Mouse (Mus musculus): ENCODE results near the gene Tekt5.

Gene Tekt5

GRCm38 (mm10) chr16:10336454-10337421 is 58.6 kb downstream of the Tekt5 start:
- ATAC-seq (ENCODE audit: low TSS enrichment): no peak

- ATAC-seq (ENCODE audit: low TSS enrichment): no peak
These were observed 59.3 kb downstream of the Tekt5 start for GRCm38 (mm10) chr16:10335953-10336352.

- ATAC-seq (ENCODE audit: low TSS enrichment): no peak
These were observed 62.6 kb downstream of the Tekt5 start for GRCm38 (mm10) chr16:10332732-10333131.

GRCm38 (mm10) chr16:10330586-10331495 is 64.4 kb downstream of the Tekt5 start:
- no peak for ATAC-seq (ENCODE audit: low TSS enrichment)

GRCm38 (mm10) chr16:10327563-10328333 is 67.5 kb downstream of the Tekt5 start:
- ATAC-seq (ENCODE audit: low TSS enrichment): no peak

- ATAC-seq (ENCODE audit: low TSS enrichment): no peak
These were observed 75.2 kb downstream of the Tekt5 start for GRCm38 (mm10) chr16:10319914-10320569.

- no peak for ATAC-seq (ENCODE audit: low TSS enrichment)
These were observed 78.1 kb downstream of the Tekt5 start for GRCm38 (mm10) chr16:10317197-10317544.

- ATAC-seq (ENCODE audit: low TSS enrichment): no peak
These were observed 78.6 kb downstream of the Tekt5 start for GRCm38 (mm10) chr16:10316493-10317196.

- peak; percentile 34; the same call in 1 of the 2 replicates for ATAC-seq (ENCODE audit: low TSS enrichment)
These were observed 81.6 kb downstream of the Tekt5 start, which contains the start of gene Emp2 for GRCm38 (mm10) chr16:10313646-10314088. Emp2 (minus strand) TSS chr16:10313968.

GRCm38 (mm10) chr16:10313226-10313625 is 82.1 kb downstream of the Tekt5 start:
- ATAC-seq (ENCODE audit: low TSS enrichment): no peak; the same call in 1 of the 2 replicates

- ATAC-seq (ENCODE audit: low TSS enrichment): no peak
These were observed 83.3 kb downstream of the Tekt5 start for GRCm38 (mm10) chr16:10311989-10312388.

GRCm38 (mm10) chr16:10311086-10311485 is 84.2 kb downstream of the Tekt5 start:
- no peak for ATAC-seq (ENCODE audit: low TSS enrichment)

- ATAC-seq (ENCODE audit: low TSS enrichment): no peak
These were observed 84.8 kb downstream of the Tekt5 start for GRCm38 (mm10) chr16:10310507-10310906.

Measured in frontal cortex, adult (tissue).